Mouse (Mus musculus) liver, embryonic 14.5 days (tissue): ENCODE measurements at regions not wholly inside any gene's neighbourhood (a gene's known extent, or its start where the extent isn't known, plus 50 kb on each side); places are given as distances from the start of the nearest gene placed in this dataset.
A peak's percentile ranks its signal among the peaks of the same experiment; 100 is the strongest.
"Not testable (repeated sequence)": the region's sequence is repeated elsewhere in the genome, so short reads cannot be mapped to it uniquely, and the experiment has no call there.

Experiments
- CTCF ChIP-seq: IDR thresholded peaks from 2 replicates; pipeline ENCODE4 v1.5.1; 2016; ENCODE audit warnings: antibody characterized with exemption, low read depth, control low read depth
- EP300 ChIP-seq: IDR thresholded peaks from 2 replicates; pipeline ENCODE4 v1.6.1; 2016; ENCODE audit warnings: antibody characterized with exemption, low read depth

DNA sequence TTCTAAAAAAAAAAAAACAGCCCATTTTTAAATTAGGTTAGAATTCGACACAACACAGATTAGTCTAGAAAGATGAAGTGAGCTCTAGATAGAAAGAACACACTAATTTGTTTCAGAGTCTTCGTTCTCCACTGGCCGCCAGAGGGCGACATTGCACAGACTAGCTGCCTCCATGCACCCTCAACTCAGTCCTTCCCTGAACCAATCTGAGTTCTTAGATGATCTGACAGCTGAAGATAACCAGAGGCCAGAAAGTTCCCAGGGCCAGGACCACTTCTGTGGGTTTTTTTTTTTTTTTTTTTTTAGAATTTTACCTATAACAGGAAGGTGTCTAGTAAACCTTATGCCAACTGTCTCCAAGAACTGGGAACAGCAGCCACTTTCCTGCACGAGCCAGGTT, 605.8 kb upstream of the Olfr1507 start:
- TF ChIP-seq CTCF: peak; percentile 58
- not testable (repeated sequence) for TF ChIP-seq EP300
